Mouse (Mus musculus) heart, embryonic 15.5 days (tissue): Measurements from ENCODE around the gene Mrpl4. TPM values are rescaled to one million over a fixed set of nuclear protein-coding genes. Genes with fewer than 3 reads are reported as not detected.

Experiments
- ATAC-seq: fragments of 200-750 bp; cut with Nextera tagmentation; replicated peaks from 2 replicates; pipeline ENCODE4 v1.8.0; 2017; ENCODE audit warnings: low read depth, moderate TSS enrichment; ENCODE audit not compliant: insufficient number of reproducible peaks, insufficient read depth, low FRiP score
- H3K27ac ChIP-seq: fragments of 300-500 bp; sonication (generic); 2 replicates; pipeline ENCODE4 v1.5.1; 2015; ENCODE audit warnings: mild to moderate bottlenecking, inconsistent platforms
- H3K27me3 ChIP-seq: fragments of 300-500 bp; sonication (generic); 2 replicates; pipeline ENCODE4 v1.6.1; 2015; ENCODE audit warnings: inconsistent platforms
- H3K36me3 ChIP-seq: fragments of 300-500 bp; sonication (generic); 2 replicates; pipeline ENCODE4 v1.6.1; 2015; ENCODE audit warnings: mild to moderate bottlenecking, inconsistent platforms
- H3K4me1 ChIP-seq: fragments of 300-500 bp; sonication (generic); replicated peaks from 2 replicates; pipeline ENCODE4 v1.6.1; 2015; ENCODE audit warnings: inconsistent platforms
- H3K4me2 ChIP-seq: fragments of 300-500 bp; sonication (generic); 2 replicates; pipeline ENCODE4 v1.6.1; 2015; ENCODE audit warnings: inconsistent platforms, mild to moderate bottlenecking, moderate library complexity
- H3K4me3 ChIP-seq: fragments of 300-500 bp; sonication (generic); 2 replicates; pipeline ENCODE4 v1.5.1; 2015; ENCODE audit warnings: mild to moderate bottlenecking, inconsistent platforms
- H3K9ac ChIP-seq: fragments of 300-500 bp; sonication (generic); 2 replicates; pipeline ENCODE4 v1.6.1; 2015; ENCODE audit warnings: mild to moderate bottlenecking, inconsistent platforms
- H3K9me3 ChIP-seq: fragments of 300-500 bp; sonication (generic); replicated peaks from 2 replicates; pipeline ENCODE4 v1.6.1; 2016; ENCODE audit warnings: inconsistent platforms
- WGBS: fragments of 180-500 bp; shearing (Covaris S2); methylation state at CpG from one replicate; pipeline ENCODE4 v1.1.7; 2015; ENCODE audit warnings: mixed read lengths; 5-methylcytosine and 5-hydroxymethylcytosine counted together
- polyA plus RNA-seq: library from polyadenylated mRNA; unstranded; fragments of >200 nt; fragmentation: Nextera tagmentation; extraction: Ambion mirVana; gene quantifications from 2 replicates; pipeline ENCODE4 v1.2.1, GENCODE M21; 2015

The Mrpl4 gene
- polyA plus RNA-seq, 1 experiment from 2014 or later: 136 TPM

GRCm38 (mm10) chr9:21021363-21021762 lies 18.8 kb downstream of the Mrpl4 start:
- Histone ChIP-seq H3K36me3 (no peaks in the 10 kb centered on the region), H3K9me3 (no peaks in the 10 kb centered on the region), H3K27ac (no peak overlapping the region), H3K4me2 (no peak overlapping the region), H3K4me1 (0 out of 2 replicates have a peak, but pooled peaks cover 14% of the 10 kb centered on the region), H3K27me3 (peaks cover 32% of the 10 kb centered on the region), H3K4me3 (no peak overlapping the region), H3K9ac (no peak overlapping the region)
- no peak for ATAC-seq
- 72% methylated on average over 3 of the region's 3 CpGs for WGBS

GRCm38 (mm10) chr9:21022288-21022687 lies 19.8 kb downstream of the Mrpl4 start:
- ATAC-seq: no peak
- H3K27me3 ChIP-seq: peaks cover 25% of the 10 kb centered on the region
- 51% methylated on average over 6 of the region's 6 CpGs for whole genome bisulfite sequencing
- H3K27ac ChIP-seq: peak overlapping the region; percentile 5; the same call in 1 of the 2 replicates
- H3K9ac ChIP-seq: no peak overlapping the region
- H3K4me1 ChIP-seq: 0 out of 2 replicates have a peak, but pooled peaks cover 6% of the 10 kb centered on the region
- H3K4me3 ChIP-seq: no peak overlapping the region
- no peaks in the 10 kb centered on the region for H3K36me3 ChIP-seq
- H3K4me2 ChIP-seq: no peak overlapping the region
- no peaks in the 10 kb centered on the region for H3K9me3 ChIP-seq

DNA sequence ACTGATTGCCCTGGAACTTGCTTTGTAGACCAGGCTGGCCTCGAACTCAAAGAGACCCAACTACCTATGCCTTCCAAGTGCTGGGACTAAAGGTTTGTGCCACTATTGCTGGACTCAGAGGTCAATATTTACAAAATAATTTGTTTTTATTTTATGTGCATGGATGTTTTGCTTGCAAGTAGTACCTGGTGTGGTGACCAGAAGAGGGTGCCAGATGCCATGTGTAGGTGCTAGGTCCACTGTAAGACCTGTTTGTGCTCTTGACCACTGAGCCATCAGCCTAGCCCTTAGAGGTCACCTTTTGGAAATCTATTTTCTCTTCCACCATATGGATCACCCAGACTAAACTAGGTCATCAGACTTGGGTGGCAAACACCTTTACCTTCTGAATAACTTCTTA lies 20.2 kb downstream of the Mrpl4 start:
- Histone ChIP-seq H3K36me3 (no peaks in the 10 kb centered on the region), H3K9me3 (no peaks in the 10 kb centered on the region), H3K4me2 (no peak overlapping the region), H3K4me1 (0 out of 2 replicates have a peak, but pooled peaks cover 4% of the 10 kb centered on the region), H3K27ac (no peak overlapping the region), H3K9ac (no peak overlapping the region), H3K4me3 (no peak overlapping the region), H3K27me3 (peaks cover 21% of the 10 kb centered on the region)
- WGBS: 74% methylated on average over 1 of the region's 1 CpGs
- no peak for ATAC-seq

DNA sequence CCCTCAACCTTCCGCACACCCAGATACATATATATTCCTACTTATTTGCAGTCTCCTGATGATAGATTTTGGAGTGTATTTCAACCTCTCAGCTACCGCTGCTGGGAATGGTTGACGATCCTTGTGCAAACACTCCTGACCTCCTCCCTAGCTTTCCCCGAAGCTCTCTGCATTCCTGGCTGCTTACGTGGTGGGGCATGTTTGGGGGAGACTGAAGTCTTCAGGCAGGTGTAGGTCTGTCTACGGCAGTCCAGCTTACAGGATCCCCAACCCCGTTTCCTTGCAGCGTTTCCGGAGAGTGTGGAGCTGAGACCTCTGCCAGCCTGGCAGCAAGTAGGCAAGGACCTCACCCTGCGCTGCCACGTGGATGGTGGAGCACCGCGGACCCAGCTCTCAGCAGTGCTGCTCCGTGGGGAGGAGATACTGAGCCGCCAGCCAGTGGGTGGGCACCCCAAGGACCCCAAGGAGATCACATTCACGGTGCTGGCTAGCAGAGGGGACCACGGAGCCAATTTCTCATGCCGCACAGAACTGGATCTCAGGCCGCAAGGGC lies 22.8 kb downstream of the Mrpl4 start:
- H3K4me3 ChIP-seq: no peak overlapping the region; the same call in 1 of the 2 replicates

DNA sequence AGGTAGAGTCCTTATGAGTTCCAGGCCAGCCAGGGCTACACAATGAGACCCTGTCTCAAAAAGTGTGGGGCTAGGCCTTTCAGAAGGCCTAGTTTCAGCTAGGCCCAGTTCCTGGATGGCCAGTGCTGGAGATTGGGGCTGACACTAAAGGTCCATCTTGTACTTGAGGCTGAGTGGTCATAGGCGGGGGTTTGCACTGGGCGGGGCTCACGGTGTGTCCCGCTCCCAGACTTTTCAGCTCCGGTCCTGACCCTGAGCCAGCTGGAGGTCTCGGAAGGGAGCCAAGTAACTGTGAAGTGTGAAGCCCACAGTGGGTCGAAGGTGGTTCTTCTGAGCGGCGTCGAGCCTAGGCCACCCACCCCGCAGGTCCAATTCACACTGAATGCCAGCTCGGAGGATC lies 24.3 kb downstream of the Mrpl4 start:
- H3K27ac ChIP-seq: no peak overlapping the region
- peaks cover 30% of the 10 kb centered on the region for H3K4me1 ChIP-seq
- no peak overlapping the region for H3K4me2 ChIP-seq

More for the DNA sequence above, 22.8 kb downstream of the Mrpl4 start:
- Histone ChIP-seq H3K4me2 (no peak overlapping the region), H3K9me3 (no peaks in the 10 kb centered on the region), H3K9ac (no peak overlapping the region), H3K36me3 (no peaks in the 10 kb centered on the region), H3K4me1 (peaks cover 15% of the 10 kb centered on the region), H3K27me3 (peaks cover 11% of the 10 kb centered on the region), H3K27ac (0 out of 2 replicates have a peak overlapping the region, but pooled peaks have one; percentile 33)
- no peak for ATAC-seq
- 66% methylated on average over 19 of the region's 19 CpGs for WGBS

DNA sequence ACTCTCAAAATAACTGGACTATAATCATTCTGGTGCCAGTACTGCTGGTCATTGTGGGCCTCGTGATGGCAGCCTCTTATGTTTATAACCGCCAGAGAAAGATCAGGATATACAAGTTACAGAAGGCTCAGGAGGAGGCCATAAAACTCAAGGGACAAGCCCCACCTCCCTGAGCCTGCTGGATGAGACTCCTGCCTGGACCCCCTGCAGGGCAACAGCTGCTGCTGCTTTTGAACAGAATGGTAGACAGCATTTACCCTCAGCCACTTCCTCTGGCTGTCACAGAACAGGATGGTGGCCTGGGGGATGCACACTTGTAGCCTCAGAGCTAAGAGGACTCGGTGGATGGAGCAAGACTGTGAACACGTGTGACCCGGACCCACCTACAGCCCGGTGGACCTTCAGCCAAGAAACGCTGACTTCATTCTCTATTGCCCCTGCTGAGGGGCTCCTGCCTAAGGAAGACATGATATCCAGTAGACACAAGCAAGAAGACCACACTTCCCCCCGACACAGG lies 25.3 kb downstream of the Mrpl4 start:
- Histone ChIP-seq H3K27ac (no peak overlapping the region), H3K27me3 (peaks cover 25% of the 10 kb centered on the region), H3K4me1 (peaks cover 40% of the 10 kb centered on the region), H3K9ac (no peak overlapping the region), H3K36me3 (no peaks in the 10 kb centered on the region), H3K4me2 (no peak overlapping the region), H3K9me3 (no peaks in the 10 kb centered on the region), H3K4me3 (no peak overlapping the region)
- WGBS: 63% methylated on average over 8 of the region's 8 CpGs
- ATAC-seq: no peak

More for the DNA sequence above, 24.3 kb downstream of the Mrpl4 start:
- no peak for ATAC-seq
- Histone ChIP-seq H3K9me3 (no peaks in the 10 kb centered on the region), H3K36me3 (no peaks in the 10 kb centered on the region), H3K27me3 (peaks cover 16% of the 10 kb centered on the region), H3K9ac (no peak overlapping the region), H3K4me3 (no peak overlapping the region)
- 76% methylated on average over 12 of the region's 12 CpGs for WGBS

DNA sequence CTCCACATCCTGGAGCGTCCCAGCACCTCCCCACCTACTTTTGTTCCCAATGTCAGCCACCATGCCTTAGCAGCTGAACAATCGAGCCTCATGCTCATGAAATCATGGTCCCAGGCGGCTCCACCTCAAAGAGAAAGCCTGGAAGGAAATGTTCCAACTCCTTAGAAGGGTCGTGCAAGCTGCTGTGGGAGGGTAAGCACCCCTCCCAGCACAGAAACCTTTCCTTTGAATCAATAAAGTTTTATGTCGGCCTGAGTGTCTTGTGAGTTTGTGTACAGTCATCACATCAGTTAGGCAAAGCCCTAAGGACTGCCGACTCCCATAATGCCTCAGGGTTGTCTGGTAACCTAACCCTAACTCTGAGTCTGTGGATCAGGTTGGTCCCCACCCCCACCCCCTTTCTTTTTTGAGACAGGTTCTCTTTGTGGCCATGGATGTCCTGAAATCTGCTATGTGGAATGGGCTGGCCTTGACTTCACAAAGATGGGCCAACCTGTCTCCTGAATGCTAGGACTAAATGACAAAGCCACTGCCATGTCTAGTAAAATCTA lies 26.1 kb downstream of the Mrpl4 start:
- Histone ChIP-seq H3K4me1 (peaks cover 48% of the 10 kb centered on the region), H3K4me3 (no peak overlapping the region), H3K4me2 (0 out of 2 replicates have a peak overlapping the region, but pooled peaks have one; percentile 98), H3K9ac (no peak overlapping the region), H3K9me3 (no peaks in the 10 kb centered on the region), H3K36me3 (no peaks in the 10 kb centered on the region), H3K27ac (no peak overlapping the region), H3K27me3 (peaks cover 33% of the 10 kb centered on the region)
- no peak for ATAC-seq
- 66% methylated on average over 6 of the region's 6 CpGs for WGBS

DNA sequence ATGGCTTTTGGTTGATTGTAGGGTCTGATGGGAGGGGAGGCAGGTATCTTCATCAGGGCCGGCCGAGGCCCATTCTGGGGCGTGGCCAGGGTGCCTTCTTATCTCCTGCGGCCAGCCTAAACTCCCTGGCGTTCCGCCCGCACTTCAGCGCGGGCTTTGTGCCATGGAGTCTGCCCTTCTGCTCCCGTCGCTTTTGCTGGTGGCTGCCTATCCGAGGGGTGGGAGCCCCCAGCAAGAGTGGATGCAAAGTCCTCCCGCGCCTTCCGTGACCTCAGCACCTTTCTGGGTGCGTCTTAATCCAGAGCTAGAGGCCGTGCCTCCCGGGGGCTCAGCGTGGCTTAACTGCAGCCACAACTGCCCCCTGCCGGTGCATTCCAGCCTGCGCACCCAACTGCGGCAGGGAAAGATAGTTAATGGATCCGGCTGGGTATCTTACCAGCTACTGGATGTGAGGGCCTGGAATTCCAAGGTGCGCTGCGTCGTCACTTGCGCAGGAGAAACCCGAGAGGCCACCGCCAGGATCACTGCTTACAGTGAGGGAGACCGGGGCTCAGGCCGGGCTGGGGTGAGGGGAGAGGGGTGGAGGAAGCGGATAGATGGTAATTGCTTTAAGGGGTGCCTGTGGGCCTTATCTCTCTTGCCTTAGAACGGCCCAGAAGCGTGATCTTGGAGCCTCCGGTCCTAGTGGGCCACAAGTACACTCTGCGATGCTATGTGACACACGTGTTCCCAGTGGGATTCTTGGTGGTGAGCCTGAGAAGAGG lies 26.9 kb downstream of the Mrpl4 start, which contains the start of gene Icam4:
Gene Icam4, plus strand, starts transcription at position 83 of the 764 bp plus-strand sequence.
- no peaks in the 10 kb centered on the region for H3K36me3 ChIP-seq
- peak within 1 kb of the TSS; percentile 98 for H3K4me2 ChIP-seq
- peak within 1 kb of the TSS; percentile 38; the same call in 1 of the 2 replicates for H3K27ac ChIP-seq
- 0 out of 2 replicates have a peak, but pooled peaks have one; percentile 27 for ATAC-seq
- WGBS: 2% methylated on average over 37 of the region's 37 CpGs
- peak within 1 kb of the TSS; percentile 59 for H3K4me3 ChIP-seq
- peaks cover 48% of the 10 kb centered on the region for H3K4me1 ChIP-seq
- H3K9me3 ChIP-seq: no peaks in the 10 kb centered on the region
- H3K27me3 ChIP-seq: peaks cover 40% of the 10 kb centered on the region
- H3K9ac ChIP-seq: peak within 1 kb of the TSS; percentile 49

- ATAC-seq: no peak
- Histone ChIP-seq H3K27ac (no peak overlapping the region), H3K9ac (peak overlapping the region; percentile 49; the same call in 1 of the 2 replicates), H3K27me3 (peaks cover 46% of the 10 kb centered on the region), H3K4me1 (peaks cover 52% of the 10 kb centered on the region), H3K36me3 (no peaks in the 10 kb centered on the region), H3K4me3 (peak overlapping the region; percentile 59), H3K9me3 (no peaks in the 10 kb centered on the region), H3K4me2 (peak overlapping the region; percentile 98)
- WGBS: 17% methylated on average over 22 of the region's 22 CpGs
Observed at GRCm38 (mm10) chr9:21030055-21030600, 27.6 kb downstream of the Mrpl4 start.

GRCm38 (mm10) chr9:21030781-21031250 lies 28.3 kb downstream of the Mrpl4 start:
- peaks cover 46% of the 10 kb centered on the region for H3K27me3 ChIP-seq
- peak overlapping the region; percentile 98 for H3K4me2 ChIP-seq
- ATAC-seq: peak; percentile 49
- peak overlapping the region; percentile 59 for H3K4me3 ChIP-seq
- no peaks in the 10 kb centered on the region for H3K36me3 ChIP-seq
- peak overlapping the region; percentile 64 for H3K27ac ChIP-seq
- peak overlapping the region; percentile 47 for H3K9ac ChIP-seq
- WGBS: under 1% methylated on average over 13 of the region's 13 CpGs
- H3K9me3 ChIP-seq: no peaks in the 10 kb centered on the region
- peaks cover 54% of the 10 kb centered on the region for H3K4me1 ChIP-seq
